Mouse (Mus musculus): ENCODE measurements around the gene Gm30302. TPM values are rescaled to one million over a fixed set of nuclear protein-coding genes. Genes with fewer than 3 reads are reported as not detected.

Gm30302 gene
- total RNA-seq, 2 experiments from 2014 or later: not detected

DNA sequence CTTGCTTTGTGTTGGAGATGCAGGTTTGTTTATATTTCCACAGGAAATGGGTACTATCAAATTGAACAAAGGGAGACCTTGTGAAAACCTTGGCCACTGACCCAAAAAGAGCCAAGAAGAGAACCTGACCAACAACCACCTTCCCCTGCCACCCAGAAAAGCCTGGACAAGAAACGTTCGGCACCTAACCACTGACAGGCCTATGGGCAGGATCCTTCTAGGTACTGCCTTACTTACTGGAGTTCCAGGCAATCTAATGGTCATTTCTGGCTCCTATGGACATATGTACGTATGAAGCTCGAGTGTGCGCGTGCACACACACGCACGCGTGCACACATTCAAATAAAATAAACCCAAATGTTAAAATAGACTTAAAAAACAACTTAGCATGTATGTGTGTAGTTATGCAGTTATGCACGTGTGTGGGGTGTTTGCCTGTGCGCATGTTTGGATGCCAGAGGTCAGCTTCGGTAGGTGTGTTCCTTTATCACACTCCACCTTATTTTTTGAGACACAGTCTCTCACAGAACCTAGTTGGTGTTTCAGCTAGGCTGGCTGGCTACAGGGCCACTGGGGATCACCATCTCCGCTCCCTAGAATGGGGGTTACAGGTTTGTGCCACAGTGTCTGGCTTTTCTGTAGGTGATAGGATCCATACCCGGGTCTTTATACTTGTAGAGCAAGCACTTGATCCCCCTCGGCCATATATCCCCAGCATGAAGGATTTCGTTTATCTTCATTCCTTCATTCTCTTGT is 57.3 kb downstream of the Gm30302 start:
- no peak for DNase-seq (ENCODE audit: low spot score)

DNA sequence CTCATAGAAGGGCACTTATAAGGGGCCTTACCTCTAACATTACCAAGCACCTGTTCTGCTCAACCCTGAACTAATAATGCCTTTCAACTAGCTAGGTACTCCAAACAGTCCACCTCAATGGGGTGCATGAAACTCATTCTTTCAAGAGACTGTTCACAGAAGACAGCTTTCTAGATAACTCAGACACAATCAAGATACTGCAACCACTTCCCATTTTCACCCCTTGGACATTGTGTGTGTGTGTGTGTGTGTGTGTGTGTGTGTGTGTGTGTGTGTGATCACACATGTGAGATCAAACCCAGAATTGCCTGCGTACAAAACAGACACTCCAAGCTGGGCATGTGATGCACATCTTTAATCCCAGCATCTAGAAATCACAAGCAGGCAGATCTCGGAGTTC is 60.8 kb downstream of the Gm30302 start:
- DNase-seq (ENCODE audit: low spot score): no peak

DNA sequence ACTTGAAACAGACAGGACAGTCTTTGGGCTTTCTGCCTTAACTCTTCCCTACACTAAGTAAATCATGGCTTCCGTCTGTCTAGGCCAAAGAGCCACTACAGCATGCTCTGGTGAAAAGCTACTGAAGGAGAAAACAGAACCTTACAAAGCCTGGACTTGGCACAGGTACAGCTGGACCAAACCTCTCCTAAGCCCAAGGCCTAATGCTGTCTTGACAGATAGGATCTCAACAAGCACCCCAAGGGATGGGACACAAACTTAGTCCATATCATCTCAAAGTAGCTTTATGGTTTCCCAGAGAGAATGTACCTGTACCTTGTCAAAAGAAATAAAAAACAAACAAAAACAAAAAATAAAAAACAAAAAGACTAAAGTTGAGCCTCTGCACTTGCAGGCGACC is 62.4 kb downstream of the Gm30302 start:
- no peak for DNase-seq (ENCODE audit: low spot score)

Other genes starting within 250 kb of the Gm30302 start
- 1 to 10 TPM in 1 of 2 experiments, under 1 TPM in 1; 0.82 to 2.1 TPM for gene Omd, start 216.5 kb downstream of the Gm30302 start, total RNA-seq (2021)
- gene Ogn, start 191.0 kb downstream of the Gm30302 start, total RNA-seq (2021): 10 to 100 TPM; 18.4 to 31.0 TPM
- 1 to 10 TPM; 1.1 to 1.3 TPM for gene Cenpp, start 146.2 kb downstream of the Gm30302 start, total RNA-seq (2021)
- gene Nol8, start 145.9 kb downstream of the Gm30302 start, total RNA-seq (2021): 10 to 100 TPM; 13.7 to 15.5 TPM
- 10 to 100 TPM; 63.8 to 72.6 TPM for gene Iars, start 116.9 kb downstream of the Gm30302 start, total RNA-seq (2021)